Mouse (Mus musculus) left cerebral cortex, postnatal 4 days (tissue): ENCODE measurements around the gene Tmem189. TPM values are rescaled to one million over a fixed set of nuclear protein-coding genes. Genes with fewer than 3 reads are reported as not detected.
"Not testable (repeated sequence)": the region's sequence is repeated elsewhere in the genome, so short reads cannot be mapped to it uniquely, and the experiment has no call there.

Experiments used
- DNase-seq: peaks from one replicate; pipeline ENCODE4 v3.0.0-alpha.2; 2022
- intact Hi-C: fragments of 180-260 bp; cut with DNase I; formaldehyde crosslinking; loops from one replicate; pipeline ENCODE4 v1.15.1; 2025
- total RNA-seq, 2 experiments: library from RNA; stranded (reverse); gene quantifications; 2 replicates each; pipeline ENCODE4 v1.2.3; 2021

The Tmem189 gene
- total RNA-seq, 2 experiments from 2014 or later, result 37.6 to 39.2 TPM

GRCm38 (mm10) chr2:167629665-167630209 lies 59.9 kb downstream of the Tmem189 start:
- intact Hi-C loops, result no loop called here
- DNase-seq, result no peak

- peak; percentile 37 for DNase-seq
- intact Hi-C loops, result no loop called here
Measured at GRCm38 (mm10) chr2:167628872-167629271, 60.8 kb downstream of the Tmem189 start.

- intact Hi-C loops, result no loop called here
- no peak for DNase-seq
Measured at GRCm38 (mm10) chr2:167627019-167627418, 62.6 kb downstream of the Tmem189 start.

- intact Hi-C loops, result no loop called here
- DNase-seq, result no peak
Measured at GRCm38 (mm10) chr2:167625670-167626069, 64.0 kb downstream of the Tmem189 start.

GRCm38 (mm10) chr2:167624368-167625075 lies 65.1 kb downstream of the Tmem189 start:
- intact Hi-C loops, result no loop called here
- no peak for DNase-seq

- no peak for DNase-seq
Measured at GRCm38 (mm10) chr2:167622965-167623364, 66.7 kb downstream of the Tmem189 start.

GRCm38 (mm10) chr2:167622352-167622751 lies 67.3 kb downstream of the Tmem189 start:
- intact Hi-C loops, result no loop called here

More at GRCm38 (mm10) chr2:167622965-167623364, 66.7 kb downstream of the Tmem189 start:
- intact Hi-C loops, result no loop called here

GRCm38 (mm10) chr2:167621255-167622087 lies 68.2 kb downstream of the Tmem189 start:
- DNase-seq, result no peak
- intact Hi-C loops, result no loop called here

More at GRCm38 (mm10) chr2:167622352-167622751, 67.3 kb downstream of the Tmem189 start:
- DNase-seq, result no peak

GRCm38 (mm10) chr2:167617472-167617871 lies 72.2 kb downstream of the Tmem189 start:
- intact Hi-C loops, result no loop called here
- DNase-seq, result no peak

GRCm38 (mm10) chr2:167617034-167617433 lies 72.6 kb downstream of the Tmem189 start:
- intact Hi-C loops, result no loop called here
- no peak for DNase-seq

GRCm38 (mm10) chr2:167613335-167613734 lies 76.3 kb downstream of the Tmem189 start:
- DNase-seq, intact Hi-C loops: not testable (repeated sequence)

- intact Hi-C loops, result no loop called here
- DNase-seq, result no peak
Measured at GRCm38 (mm10) chr2:167612122-167612521, 77.5 kb downstream of the Tmem189 start.

GRCm38 (mm10) chr2:167611287-167611686 lies 78.3 kb downstream of the Tmem189 start:
- no peak for DNase-seq
- intact Hi-C loops, result no loop called here

GRCm38 (mm10) chr2:167606745-167607123 lies 82.9 kb downstream of the Tmem189 start:
- DNase-seq, result no peak
- intact Hi-C loops, result loop anchor here (5.0 kb wide), 1 partner anchor 69 kb away; the partner anchor contains the start of gene Snai1

- DNase-seq, result no peak
- intact Hi-C loops, result loop anchor here (5.0 kb wide), 1 partner anchor 69 kb away; the partner anchor contains the start of gene Snai1
Measured at GRCm38 (mm10) chr2:167605817-167606744, 83.5 kb downstream of the Tmem189 start.

GRCm38 (mm10) chr2:167605178-167605794 lies 84.3 kb downstream of the Tmem189 start:
- peak; percentile 89 for DNase-seq
- intact Hi-C loops, result loop anchor here (5.0 kb wide), 1 partner anchor 68 kb away; the partner anchor contains the start of gene Snai1

- intact Hi-C loops, result loop anchor here (5.0 kb wide), 1 partner anchor 56 kb away; no protein-coding TSS in a partner anchor
- no peak for DNase-seq
Measured at GRCm38 (mm10) chr2:167602978-167603377, 86.6 kb downstream of the Tmem189 start.

GRCm38 (mm10) chr2:167602364-167602763 lies 87.3 kb downstream of the Tmem189 start:
- DNase-seq, result no peak
- intact Hi-C loops, result loop anchor here (5.0 kb wide), 1 partner anchor 55 kb away; no protein-coding TSS in a partner anchor

- DNase-seq, result no peak
- intact Hi-C loops, result loop anchor here (5.0 kb wide), 1 partner anchor 53 kb away; no protein-coding TSS in a partner anchor
Measured at GRCm38 (mm10) chr2:167600481-167600995, 89.1 kb downstream of the Tmem189 start.
